Mouse (Mus musculus) olfactory bulb, adult 2 months (tissue): ENCODE measurements around the gene Tsr3. TPM values are rescaled to one million over a fixed set of nuclear protein-coding genes. Genes with fewer than 3 reads are reported as not detected.

ENCODE experiments used
- H3K27ac ChIP-seq: fragments of 200-500 bp; 2 replicates; pipeline ENCODE4 v1.5.1; 2012; ENCODE audit warnings: low read depth, low read length; ENCODE audit not compliant: insufficient read depth
- H3K4me1 ChIP-seq: fragments of 200-500 bp; 2 replicates; pipeline ENCODE4 v1.6.1; 2012; ENCODE audit warnings: low read length; ENCODE audit not compliant: control insufficient read depth, insufficient read depth
- H3K4me3 ChIP-seq: fragments of 200-500 bp; 2 replicates; pipeline ENCODE4 v1.5.1; 2012; ENCODE audit warnings: mild to moderate bottlenecking, low read depth, low read length, moderate library complexity; ENCODE audit not compliant: insufficient read depth
- CTCF ChIP-seq: fragments of 200-500 bp; IDR thresholded peaks from 2 replicates; pipeline ENCODE4 v1.5.1; 2012; ENCODE audit warnings: low read depth, mild to moderate bottlenecking, low read length, moderate library complexity; ENCODE audit not compliant: insufficient read depth
- POLR2A ChIP-seq: fragments of 200-500 bp; IDR thresholded peaks from 2 replicates; pipeline ENCODE4 v1.6.1; 2012; ENCODE audit warnings: mild to moderate bottlenecking, low read depth, low read length, moderate library complexity; ENCODE audit not compliant: insufficient read depth
- WGBS: fragments of 180-500 bp; shearing (Covaris S2); methylation state at CpG from one replicate; pipeline ENCODE4 v1.1.7; 2018; 5-methylcytosine and 5-hydroxymethylcytosine counted together
- polyA plus RNA-seq: library from polyadenylated mRNA; stranded (reverse); fragments of >200 nt; gene quantifications from 2 replicates; pipeline ENCODE4 v1.2.4, GENCODE M21; 2012; ENCODE audit warnings: low replicate concordance; ENCODE audit not compliant: missing spikeins, insufficient read depth, insufficient read length

Gene Tsr3
- polyA plus RNA-seq = not detected in 2 replicates

- Histone ChIP-seq H3K27ac (peak within 1 kb of the TSS; percentile 47; the same call in 1 of the 2 replicates), H3K4me1 (peaks cover 8% of the 10 kb centered on the region), H3K4me3 (peak within 1 kb of the TSS; percentile 76)
- WGBS = under 1% methylated on average over 79 of the region's 80 CpGs
- TF ChIP-seq CTCF (no peak), POLR2A (peak; percentile 91)
Observed at GRCm38 (mm10) chr17:25239695-25240636, at the start of gene Tsr3, which contains the start of gene Gnptg. TSS of gene Tsr3 (plus strand) at chr17:25240170. TSS of gene Gnptg (minus strand) at chr17:25240124.

GRCm38 (mm10) chr17:25202401-25202800, 37.6 kb upstream of the Tsr3 start:
- Histone ChIP-seq H3K4me3 (no peak overlapping the region), H3K4me1 (no peaks in the 10 kb centered on the region), H3K27ac (no peak overlapping the region)
- WGBS = 88% methylated on average over 4 of the region's 4 CpGs
- TF ChIP-seq CTCF = no peak
- no peak for TF ChIP-seq POLR2A

GRCm38 (mm10) chr17:25210006-25210405, 30.0 kb upstream of the Tsr3 start:
- H3K27ac ChIP-seq = no peak overlapping the region
- 93% methylated on average over 4 of the region's 4 CpGs for WGBS
- H3K4me3 ChIP-seq = no peak overlapping the region
- peaks cover 8% of the 10 kb centered on the region for H3K4me1 ChIP-seq
- TF ChIP-seq CTCF (no peak), POLR2A (no peak)

- Histone ChIP-seq H3K27ac (no peak overlapping the region), H3K4me3 (no peak overlapping the region), H3K4me1 (peaks cover 8% of the 10 kb centered on the region)
- no peak for TF ChIP-seq CTCF
- TF ChIP-seq POLR2A = no peak
- WGBS = 70% methylated on average over 15 of the region's 15 CpGs
Observed at GRCm38 (mm10) chr17:25210680-25211466, 29.1 kb upstream of the Tsr3 start.

- Histone ChIP-seq H3K4me3 (no peak overlapping the region), H3K27ac (no peak overlapping the region), H3K4me1 (peaks cover 8% of the 10 kb centered on the region)
- no peak for TF ChIP-seq POLR2A
- TF ChIP-seq CTCF = no peak
- 30% methylated on average over 4 of the region's 4 CpGs for WGBS
Observed at GRCm38 (mm10) chr17:25211705-25212104, 28.3 kb upstream of the Tsr3 start.

- Histone ChIP-seq H3K27ac (no peak overlapping the region), H3K4me1 (peaks cover 8% of the 10 kb centered on the region), H3K4me3 (no peak overlapping the region)
- WGBS = 79% methylated on average over 3 of the region's 3 CpGs
- TF ChIP-seq CTCF (no peak), POLR2A (no peak)
Observed at GRCm38 (mm10) chr17:25215431-25215830, 24.5 kb upstream of the Tsr3 start.

- 89% methylated on average over 9 of the region's 9 CpGs for WGBS
Observed at GRCm38 (mm10) chr17:25218967-25219366, 21.0 kb upstream of the Tsr3 start.

GRCm38 (mm10) chr17:25219492-25220295, 20.3 kb upstream of the Tsr3 start:
- Histone ChIP-seq H3K4me3 (no peak overlapping the region), H3K27ac (no peak overlapping the region), H3K4me1 (peaks cover 15% of the 10 kb centered on the region)
- TF ChIP-seq POLR2A = no peak
- TF ChIP-seq CTCF = no peak
- WGBS = 94% methylated on average over 15 of the region's 15 CpGs

More at GRCm38 (mm10) chr17:25218967-25219366, 21.0 kb upstream of the Tsr3 start:
- Histone ChIP-seq H3K4me1 (peaks cover 15% of the 10 kb centered on the region), H3K27ac (no peak overlapping the region), H3K4me3 (no peak overlapping the region)
- no peak for TF ChIP-seq POLR2A
